Mouse (Mus musculus) kidney, adult 2 months (tissue): ENCODE data around the gene Cyp17a1. TPM values are rescaled to one million over a fixed set of nuclear protein-coding genes. Genes with fewer than 3 reads are reported as not detected.

Experiments used
- DNase-seq: peaks from one replicate; pipeline ENCODE4 v3.0.0; 2021
- H3K27ac ChIP-seq: fragments of 200-500 bp; 2 replicates; pipeline ENCODE4 v1.5.1; 2012; ENCODE audit warnings: low read depth, low read length, control low read depth, inconsistent platforms; ENCODE audit not compliant: insufficient read depth
- H3K27me3 ChIP-seq: fragments of 200-500 bp; replicated peaks from 2 replicates; pipeline ENCODE4 v1.6.1; 2012; ENCODE audit warnings: mild to moderate bottlenecking, moderate library complexity, low read length, inconsistent platforms; ENCODE audit not compliant: control insufficient read depth, insufficient read depth
- H3K36me3 ChIP-seq: fragments of 200-500 bp; 2 replicates; pipeline ENCODE4 v1.6.1; 2012; ENCODE audit warnings: mild to moderate bottlenecking, moderate library complexity, low read length, inconsistent platforms; ENCODE audit not compliant: control insufficient read depth, insufficient read depth
- H3K4me1 ChIP-seq: fragments of 200-500 bp; 2 replicates; pipeline ENCODE4 v1.6.1; 2011; ENCODE audit warnings: low read length; ENCODE audit not compliant: control insufficient read depth, insufficient read depth
- H3K4me3 ChIP-seq: fragments of 200-500 bp; 2 replicates; pipeline ENCODE4 v1.5.1; 2011; ENCODE audit warnings: mild to moderate bottlenecking, low read depth, low read length, control low read depth; ENCODE audit not compliant: insufficient read depth
- CTCF ChIP-seq: fragments of 200-500 bp; conservative IDR thresholded peaks from 2 replicates; pipeline ENCODE4 v1.5.1; 2011; ENCODE audit warnings: low read depth, mild to moderate bottlenecking, control low read depth, low read length, moderate library complexity, mixed read lengths; ENCODE audit not compliant: insufficient read depth, insufficient read length
- POLR2A ChIP-seq: fragments of 200-500 bp; IDR thresholded peaks from one replicate; pipeline ENCODE4 v1.6.1; 2011; ENCODE audit warnings: low read depth, low read length, control low read depth
- WGBS: fragments of 180-500 bp; shearing (Covaris S2); methylation state at CpG from one replicate; pipeline ENCODE4 v1.1.7; 2018; 5-methylcytosine and 5-hydroxymethylcytosine counted together
- polyA plus RNA-seq: library from polyadenylated mRNA; depleted of rRNA; stranded (reverse); fragments of >200 nt; gene quantifications from 2 replicates; pipeline ENCODE4 v1.2.3, GENCODE M21; 2012; rRNA removed

Cyp17a1 gene
- polyA plus RNA-seq, 1 experiment = 0.27 TPM

DNA sequence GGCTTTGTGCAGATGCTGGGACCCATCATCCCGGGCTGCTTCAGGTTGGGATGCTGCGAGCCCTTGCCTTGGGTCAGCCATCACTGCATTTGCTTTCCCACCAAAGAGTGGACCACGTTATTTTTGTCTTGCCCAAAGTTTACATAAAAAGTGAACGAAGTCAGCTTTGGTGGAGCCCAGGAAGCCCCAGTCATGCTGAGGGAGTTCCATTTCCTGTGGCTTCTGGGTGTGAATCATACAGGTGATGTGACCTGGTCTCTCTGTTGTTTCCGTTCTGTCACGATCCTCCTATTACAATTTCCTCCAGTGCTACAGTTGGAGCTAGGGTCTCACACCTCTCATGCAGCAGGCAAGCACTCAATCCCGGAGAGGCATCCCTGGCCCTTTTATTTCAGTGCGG is 55.6 kb downstream of the Cyp17a1 start:
- no peak for TF ChIP-seq POLR2A
- TF ChIP-seq CTCF = no peak
- Histone ChIP-seq H3K27me3 (no peaks in the 10 kb centered on the region), H3K4me3 (no peak overlapping the region), H3K36me3 (no peaks in the 10 kb centered on the region), H3K4me1 (peaks cover 12% of the 10 kb centered on the region), H3K27ac (no peak overlapping the region)
- no peak for DNase-seq
- 79% methylated on average over 8 of the region's 8 CpGs for WGBS

Other genes with a start within 250 kb of the Cyp17a1 start
- 41.3 and 43.6 TPM in 2 replicates for gene Trim8, start 171.5 kb downstream of the Cyp17a1 start, polyA plus RNA-seq
- 52.5 and 62.8 TPM in 2 replicates for gene Arl3, start 100.0 kb downstream of the Cyp17a1 start, polyA plus RNA-seq
- gene Sfxn2, start 99.8 kb downstream of the Cyp17a1 start, polyA plus RNA-seq = 18.9 and 23.0 TPM in 2 replicates
- 60.1 and 60.3 TPM in 2 replicates for gene Wbp1l, start 74.1 kb downstream of the Cyp17a1 start, polyA plus RNA-seq
- 4.8 and 6.0 TPM in 2 replicates for gene Borcs7, start 16.7 kb upstream of the Cyp17a1 start, polyA plus RNA-seq
- gene As3mt, start 34.3 kb upstream of the Cyp17a1 start, polyA plus RNA-seq = 28.8 and 43.7 TPM in 2 replicates
- 26.4 and 36.1 TPM in 2 replicates for gene Cnnm2, start 88.4 kb upstream of the Cyp17a1 start, polyA plus RNA-seq